Comparison of ENCODE assay signal across 8 mouse cellular contexts in the genomic region with DNA sequence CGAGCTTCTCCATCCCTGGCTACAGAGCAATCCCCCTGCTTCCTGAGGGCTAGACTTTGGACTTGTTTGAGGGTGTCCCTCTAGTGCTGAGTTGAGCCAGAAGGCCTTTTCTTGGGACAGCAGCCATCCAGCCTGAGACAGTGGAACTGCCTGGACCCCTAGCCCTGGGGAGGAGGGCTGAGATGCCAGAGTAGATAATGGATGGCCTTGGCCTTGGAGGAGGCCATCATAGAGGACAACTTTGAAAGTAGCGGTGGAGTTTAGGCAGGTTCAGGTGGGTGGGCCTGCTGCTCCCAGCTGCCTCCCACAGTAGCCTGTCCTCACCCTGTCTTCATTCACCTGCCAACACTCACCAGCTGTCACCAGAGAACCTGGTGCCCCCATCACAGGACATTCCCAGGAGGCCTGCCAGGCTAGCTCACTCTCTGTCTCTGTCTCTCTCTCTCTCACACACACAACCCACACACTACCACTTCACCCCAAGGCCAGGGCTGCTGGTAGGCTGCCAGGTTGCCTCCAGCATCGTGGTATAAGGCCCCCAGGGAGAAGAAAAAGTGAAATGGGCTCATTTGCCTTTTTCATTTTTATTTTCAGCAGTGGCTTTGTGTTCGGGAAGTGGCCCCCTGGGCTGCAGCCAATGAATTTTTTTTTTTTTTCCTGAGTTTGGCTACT. TPM values are rescaled to one million over a fixed set of nuclear protein-coding genes. Genes with fewer than 3 reads are reported as not detected.
DNase-seq lines count a peak whose midpoint lies in the region; ATAC-seq and TF ChIP-seq lines count a peak whose summit lies in the region.
"Had no signal": no experiment of that assay in that cellular context is flagged by ENCODE, and none has a peak within 500 bp of the region (broad histone marks: within the 10 kb centered on the region; RNA-seq: fewer than 3 reads in every experiment).

No protein-coding gene starts in this region.

- no peak overlapping the region for H3K9ac ChIP-seq in intestine, embryonic 16.5 days (ENCODE audit: low read depth, low read length)
- no peak overlapping the region for H3K9ac ChIP-seq in intestine, embryonic 15.5 days
- no peak overlapping the region for H3K9ac ChIP-seq in CH12.LX (ENCODE audit: insufficient read depth, low read depth)
- peak overlapping the region; percentile 97 for H3K9ac ChIP-seq in liver, embryonic 16.5 days (ENCODE audit: low read depth, low read length)

- peak; percentile 74 for DNase-seq in CH12.LX (ENCODE audit: extremely low read depth)
- DNase-seq in adrenal gland, postnatal 36 days = peak; percentile 47 to 65
- no peak for DNase-seq in layer of hippocampus, postnatal 36 days
- DNase-seq in frontal cortex, postnatal 36 days (ENCODE audit: low spot score in 2 of 2) = no peak

- TF ChIP-seq CTCF in CH12.LX (conservative IDR thresholded peaks at IDR 0.05 in 1 of 2, IDR thresholded peaks at IDR 0.05 in 1 of 2; ENCODE audit: low read depth in 2 of 2, low read length in 2 of 2) = no peak

- no peak overlapping the region for H3K4me2 ChIP-seq in intestine, embryonic 16.5 days (ENCODE audit: low read depth, low read length)
- H3K4me2 ChIP-seq in intestine, embryonic 15.5 days (replicated peaks) = no peak overlapping the region
- H3K4me2 ChIP-seq in CH12.LX (ENCODE audit: insufficient read depth, low read depth, poor library complexity, severe bottlenecking) = peak overlapping the region; percentile 10; the same call in 1 of the 2 replicates
- peak overlapping the region; percentile 86 for H3K4me2 ChIP-seq in liver, embryonic 16.5 days (ENCODE audit: low read depth, low read length)

- in situ Hi-C loops in CH12.LX (cut with MboI; ENCODE audit: low pct_ligation_motif_present, low pct_unique_long_range_greater_than_20kb, low sequenced_read_pairs) = no loop called here

- dilution Hi-C loops in CH12.LX (cut with MboI; ENCODE audit: extremely low pct_ligation_motif_present, extremely low pct_unique_long_range_greater_than_20kb, low sequenced_read_pairs) = no loop called here

- H3K36me3 ChIP-seq in intestine, embryonic 16.5 days (ENCODE audit: control insufficient read depth, insufficient read depth, low read length) = peaks cover 5% of the 10 kb centered on the region; the same call in 1 of the 2 replicates
- H3K36me3 ChIP-seq in intestine, embryonic 15.5 days = peaks cover 13% of the 10 kb centered on the region; the same call in 1 of the 2 replicates
- H3K36me3 ChIP-seq in CH12.LX (replicated peaks in 1 of 2; ENCODE audit: control insufficient read depth in 1 of 2, insufficient read depth in 1 of 2, low read length in 1 of 2) = peaks cover 67 to 99% of the 10 kb centered on the region in 2 experiments
- H3K36me3 ChIP-seq in liver, embryonic 16.5 days (ENCODE audit: control insufficient read depth, insufficient read depth) = peaks cover 99% of the 10 kb centered on the region

- WGBS in intestine, embryonic 16.5 days = 67% methylated on average over 4 of the region's 4 CpGs
- WGBS in intestine, embryonic 15.5 days = 71% methylated on average over 4 of the region's 4 CpGs
- 64% methylated on average over 4 of the region's 4 CpGs for WGBS in liver, embryonic 16.5 days (ENCODE audit: insufficient replicate concordance)

- H3K9me3 ChIP-seq in intestine, embryonic 16.5 days (ENCODE audit: control insufficient read depth, low read length) = no peaks in the 10 kb centered on the region
- no peaks in the 10 kb centered on the region for H3K9me3 ChIP-seq in intestine, embryonic 15.5 days
- H3K9me3 ChIP-seq in CH12.LX (replicated peaks; ENCODE audit: low read length) = no peaks in the 10 kb centered on the region
- H3K9me3 ChIP-seq in liver, embryonic 16.5 days (replicated peaks; ENCODE audit: control insufficient read depth, low read length) = no peaks in the 10 kb centered on the region
- H3K9me3 ChIP-seq: midbrain, embryonic 10.5 days had no signal

- peaks cover 63% of the 10 kb centered on the region for H3K4me1 ChIP-seq in intestine, embryonic 16.5 days (ENCODE audit: control insufficient read depth, insufficient read depth, low read length)
- H3K4me1 ChIP-seq in intestine, embryonic 15.5 days (replicated peaks) = peaks cover 53% of the 10 kb centered on the region
- H3K4me1 ChIP-seq in CH12.LX (ENCODE audit: control insufficient read depth in 1 of 2, insufficient read depth in 2 of 2) = peaks cover 48 to 77% of the 10 kb centered on the region in 2 experiments
- peaks cover 94% of the 10 kb centered on the region for H3K4me1 ChIP-seq in liver, embryonic 16.5 days (ENCODE audit: control insufficient read depth, low read depth, low read length)

- H3K27ac ChIP-seq in intestine, embryonic 16.5 days (ENCODE audit: low read length) = 0 out of 2 replicates have a peak overlapping the region, but pooled peaks have one; percentile 63
- H3K27ac ChIP-seq in intestine, embryonic 15.5 days = no peak overlapping the region
- H3K27ac ChIP-seq in CH12.LX (ENCODE audit: insufficient read depth, low read depth) = peak overlapping the region; percentile 35; the same call in 1 of the 2 replicates
- H3K27ac ChIP-seq in liver, embryonic 16.5 days (ENCODE audit: low read length) = peak overlapping the region; percentile 91
- H3K27ac ChIP-seq: midbrain, embryonic 10.5 days had no signal

- no peak for TF ChIP-seq RAD21 in CH12.LX (IDR thresholded peaks at IDR 0.05; ENCODE audit: low read depth, low read length)

- no peaks in the 10 kb centered on the region for H3K27me3 ChIP-seq in intestine, embryonic 16.5 days (replicated peaks; ENCODE audit: control insufficient read depth, insufficient read depth, low read length)
- H3K27me3 ChIP-seq in intestine, embryonic 15.5 days (replicated peaks) = no peaks in the 10 kb centered on the region
- H3K27me3 ChIP-seq in CH12.LX (replicated peaks) = no peaks in the 10 kb centered on the region
- H3K27me3 ChIP-seq in liver, embryonic 16.5 days (ENCODE audit: control insufficient read depth, insufficient read depth, low read depth, low read length) = no peaks in the 10 kb centered on the region

- no peak for ATAC-seq in intestine, embryonic 16.5 days
- no peak for ATAC-seq in intestine, embryonic 15.5 days
- ATAC-seq in liver, embryonic 16.5 days (ENCODE audit: low read depth) = no peak

- no peak overlapping the region for H3K4me3 ChIP-seq in intestine, embryonic 16.5 days (ENCODE audit: low read length)
- H3K4me3 ChIP-seq in intestine, embryonic 15.5 days (replicated peaks) = no peak overlapping the region
- peak overlapping the region in 1 of 3 experiments; percentile 5 for H3K4me3 ChIP-seq in CH12.LX (replicated peaks in 1 of 3; ENCODE audit: low read depth in 2 of 3, low read length in 2 of 3, poor library complexity in 1 of 3)
- peak overlapping the region; percentile 98 for H3K4me3 ChIP-seq in liver, embryonic 16.5 days (ENCODE audit: low read depth, low read length)
- H3K4me3 ChIP-seq: midbrain, embryonic 10.5 days had no signal

- H3K79me2 ChIP-seq in CH12.LX (replicated peaks; ENCODE audit: control insufficient read depth, extremely low read depth, insufficient read depth, poor library complexity, severe bottlenecking) = peaks cover 17% of the 10 kb centered on the region

- peak; percentile 61 for TF ChIP-seq EP300 in CH12.LX (IDR thresholded peaks at IDR 0.05; ENCODE audit: low read length)

- no peak for TF ChIP-seq POLR2A in CH12.LX (IDR thresholded peaks at IDR 0.05; ENCODE audit: low read depth, low read length)

TF ChIP-seq in CH12.LX, 34 proteins besides CTCF, POLR2A, EP300 and RAD21 (continues in another document):
- TF ChIP-seq CHD1 (IDR thresholded peaks at IDR 0.05; ENCODE audit: low read depth, low read length) (no peak), RCOR1 (conservative IDR thresholded peaks at IDR 0.05; ENCODE audit: low read depth, low read length) (peak; percentile 62; the same call in 1 of the 2 replicates), E2F4 (IDR thresholded peaks at IDR 0.05; ENCODE audit: insufficient replicate concordance, low read depth, low read length) (no peak), TBP (conservative IDR thresholded peaks at IDR 0.05; ENCODE audit: low read depth, low read length) (no peak), PAX5 (IDR thresholded peaks at IDR 0.05; ENCODE audit: low read length) (no peak), MAX (IDR thresholded peaks at IDR 0.05; ENCODE audit: low read length) (no peak), USF1 (IDR thresholded peaks at IDR 0.05; ENCODE audit: low read depth, low read length) (no peak), IRF4 (IDR thresholded peaks at IDR 0.05; ENCODE audit: low read depth, low read length) (peak; percentile 48; the same call in 1 of the 2 replicates), POLR2AphosphoS2 (IDR thresholded peaks at IDR 0.05; ENCODE audit: low read depth, low read length) (no peak), NRF1 (IDR thresholded peaks at IDR 0.05; ENCODE audit: low read depth, low read length) (no peak)

RNA-seq across cellular contexts. Expression of a gene that starts 7.7 kb away (rescaled TPM):
- 62.6 and 64.6 TPM in 2 replicates for polyA plus RNA-seq in intestine, embryonic 16.5 days (2015; fragmentation: Nextera tagmentation; extraction: Ambion mirVana)
- polyA plus RNA-seq in intestine, embryonic 15.5 days (2015; fragmentation: Nextera tagmentation; extraction: Ambion mirVana) = 46.6 and 49.2 TPM in 2 replicates
- total RNA-seq in CH12.LX (2012; rRNA removed) (19.4 and 20.7 TPM in 2 replicates), CH12.LX (2014; rRNA removed) (11.3 and 14.4 TPM in 2 replicates)
- 83.9 and 85.4 TPM in 2 replicates for polyA plus RNA-seq in CH12.LX (2012; ENCODE audit: insufficient read length, low read depth)
- total RNA-seq in adrenal gland, postnatal 36 days (2021) = 10 to 100 TPM; 20.8 to 30.0 TPM
- 279 and 350 TPM in 2 replicates for polyA plus RNA-seq in liver, embryonic 16.5 days (2015; fragmentation: Nextera tagmentation; extraction: Ambion mirVana)
- 1 to 10 TPM; 3.8 to 4.6 TPM for total RNA-seq in layer of hippocampus, postnatal 36 days (2021)

RNA-seq across cellular contexts. Expression of a gene that starts 28.0 kb away (rescaled TPM):
- 110 and 117 TPM in 2 replicates for polyA plus RNA-seq in intestine, embryonic 16.5 days (2015; fragmentation: Nextera tagmentation; extraction: Ambion mirVana)
- 123 and 131 TPM in 2 replicates for polyA plus RNA-seq in intestine, embryonic 15.5 days (2015; fragmentation: Nextera tagmentation; extraction: Ambion mirVana)
- total RNA-seq in CH12.LX (2012; rRNA removed) = 86.3 and 97.7 TPM in 2 replicates
- 114 and 115 TPM in 2 replicates for total RNA-seq in CH12.LX (2014; rRNA removed)
- polyA plus RNA-seq in CH12.LX (2012; ENCODE audit: insufficient read length, low read depth) = 86.1 and 95.0 TPM in 2 replicates
- total RNA-seq in adrenal gland, postnatal 36 days (2021) = 10 to 100 TPM; 64.8 to 66.1 TPM
- polyA plus RNA-seq in liver, embryonic 16.5 days (2015; fragmentation: Nextera tagmentation; extraction: Ambion mirVana) = 55.2 and 56.6 TPM in 2 replicates
- total RNA-seq in layer of hippocampus, postnatal 36 days (2021) = 10 to 100 TPM; 72.9 to 77.0 TPM

RNA-seq across cellular contexts. Expression of a gene that starts 50.5 kb away (rescaled TPM):
- 0.04 and 0.11 TPM in 2 replicates for polyA plus RNA-seq in intestine, embryonic 16.5 days (2015; fragmentation: Nextera tagmentation; extraction: Ambion mirVana)
- 0.35 TPM in 1 of 2 replicates, not detected in the other for polyA plus RNA-seq in intestine, embryonic 15.5 days (2015; fragmentation: Nextera tagmentation; extraction: Ambion mirVana)
- total RNA-seq in CH12.LX (2012; rRNA removed) (0.13 and 0.34 TPM in 2 replicates), CH12.LX (2014; rRNA removed) (not detected in 2 replicates)
- 0.08 and 0.16 TPM in 2 replicates for polyA plus RNA-seq in CH12.LX (2012; ENCODE audit: insufficient read length, low read depth)
- not detected for total RNA-seq in adrenal gland, postnatal 36 days (2021)
- not detected in 2 replicates for polyA plus RNA-seq in liver, embryonic 16.5 days (2015; fragmentation: Nextera tagmentation; extraction: Ambion mirVana)
- not detected for total RNA-seq in layer of hippocampus, postnatal 36 days (2021)

Comparison
In these comparisons a context has a peak if more than half of its experiments do, and no peak if none do; other contexts are left out.
1. H3K4me2 ChIP-seq: peak in CH12.LX (single experiment) and liver, embryonic 16.5 days (single experiment); none in intestine, embryonic 16.5 days (single experiment) and intestine, embryonic 15.5 days (single experiment).
2. DNase-seq: peak in CH12.LX (single experiment) and adrenal gland, postnatal 36 days (2 of 2); none in layer of hippocampus, postnatal 36 days (0 of 2) and frontal cortex, postnatal 36 days (0 of 2).